In genomic region chr4:107775672-107776071, GRCm38 (mm10) we compare ENCODE assay signal across 8 mouse cellular contexts. TPM values are rescaled to one million over a fixed set of nuclear protein-coding genes. Genes with fewer than 3 reads are reported as not detected.
A peak's percentile ranks its signal among the peaks of the same experiment; 100 is the strongest.
DNase-seq lines count a peak whose midpoint lies in the region; ATAC-seq and TF ChIP-seq lines count a peak whose summit lies in the region.

No protein-coding gene starts in this region.

- no peak overlapping the region for H3K4me2 ChIP-seq in liver, postnatal 0 days (ENCODE audit: low read depth, low read length)
- H3K4me2 ChIP-seq in neural tube, embryonic 15.5 days = no peak overlapping the region

- H3K4me3 ChIP-seq in liver, postnatal 0 days (ENCODE audit: low read depth, low read length) = no peak overlapping the region
- H3K4me3 ChIP-seq in neural tube, embryonic 15.5 days (replicated peaks) = no peak overlapping the region

- 37% methylated on average over 7 of the region's 7 CpGs for WGBS in liver, postnatal 0 days (ENCODE audit: insufficient replicate concordance)
- WGBS in neural tube, embryonic 15.5 days = 16% methylated on average over 7 of the region's 7 CpGs

- H3K4me1 ChIP-seq in liver, postnatal 0 days (ENCODE audit: insufficient read depth) = peaks cover 12% of the 10 kb centered on the region
- peaks cover 30% of the 10 kb centered on the region for H3K4me1 ChIP-seq in neural tube, embryonic 15.5 days

- H3K9ac ChIP-seq in liver, postnatal 0 days (replicated peaks) = no peak overlapping the region
- no peak overlapping the region for H3K9ac ChIP-seq in neural tube, embryonic 15.5 days (replicated peaks)

- ATAC-seq in liver, postnatal 0 days = peak; percentile 6; the same call in 1 of the 2 replicates
- no peak for ATAC-seq in neural tube, embryonic 15.5 days (ENCODE audit: low FRiP score)
- no peak for ATAC-seq in megakaryocyte-erythroid progenitor cell, adult 5-6 weeks (replicated peaks; ENCODE audit: low FRiP score, low TSS enrichment, poor library complexity, severe bottlenecking)

- no peaks in the 10 kb centered on the region for H3K9me3 ChIP-seq in liver, postnatal 0 days (ENCODE audit: low read length)
- no peaks in the 10 kb centered on the region for H3K9me3 ChIP-seq in neural tube, embryonic 15.5 days (replicated peaks)

- no peaks in the 10 kb centered on the region for H3K36me3 ChIP-seq in liver, postnatal 0 days (replicated peaks; ENCODE audit: insufficient read depth, low read length)
- H3K36me3 ChIP-seq in neural tube, embryonic 15.5 days = no peaks in the 10 kb centered on the region

- no peaks in the 10 kb centered on the region for H3K27me3 ChIP-seq in liver, postnatal 0 days (ENCODE audit: insufficient read depth, low read length)
- H3K27me3 ChIP-seq in neural tube, embryonic 15.5 days (replicated peaks) = no peaks in the 10 kb centered on the region

- H3K27ac ChIP-seq in liver, postnatal 0 days (ENCODE audit: low read depth) = no peak overlapping the region
- H3K27ac ChIP-seq in neural tube, embryonic 15.5 days (replicated peaks) = peak overlapping the region; percentile 51; the same call in 1 of the 2 replicates

- TF ChIP-seq CTCF in liver, postnatal 0 days (IDR thresholded peaks at IDR 0.05; ENCODE audit: low read depth) = no peak

- DNase-seq in retina, postnatal 1 day = peak; percentile 76
- no peak for DNase-seq in retina, embryonic 14.5 days (ENCODE audit: low spot score)
- peak; percentile 16 for DNase-seq in forelimb bud, embryonic 11.5 days (ENCODE audit: low read depth, low spot score)
- DNase-seq in liver, postnatal 0 days = no peak
- no peak for DNase-seq in natural killer cell, adult 2 months (ENCODE audit: low spot score in 2 of 2)
- no peak for DNase-seq in heart, postnatal 14 days

- no peak for TF ChIP-seq EP300 in liver, postnatal 0 days (IDR thresholded peaks at IDR 0.05; ENCODE audit: low read depth)

- intact Hi-C loops in heart, postnatal 14 days (cut with DNase I) = no loop called here

RNA-seq across cellular contexts. Expression of gene Lrp8, which starts 26.4 kb away (rescaled TPM):
- 0.61 and 0.63 TPM in 2 replicates for polyA plus RNA-seq in liver, postnatal 0 days (2015; fragmentation: Nextera tagmentation; extraction: Ambion mirVana)
- 48.8 and 62.8 TPM in 2 replicates for polyA plus RNA-seq in neural tube, embryonic 15.5 days (2015; fragmentation: Nextera tagmentation; extraction: Ambion mirVana)
- 7.4 and 10.9 TPM in 2 replicates for total RNA-seq in megakaryocyte-erythroid progenitor cell, adult 5-6 weeks (2014; fragmentation: Nextera tagmentation)
- total RNA-seq in megakaryocyte-erythroid progenitor cell, adult 5-6 weeks (2017) = 4.9 and 5.6 TPM in 2 replicates
- under 1 TPM; 0.80 to 0.96 TPM for total RNA-seq in heart, postnatal 14 days (2021)

Comparison
In these comparisons a context has a peak if more than half of its experiments do, and no peak if none do; other contexts are left out.
1. DNase-seq: peak in retina, postnatal 1 day (single experiment) and forelimb bud, embryonic 11.5 days (single experiment); none in retina, embryonic 14.5 days (single experiment), liver, postnatal 0 days (single experiment), natural killer cell, adult 2 months (0 of 2) and heart, postnatal 14 days (0 of 2).